16 mouse cellular contexts compared by ENCODE assay signal in the genomic region with DNA sequence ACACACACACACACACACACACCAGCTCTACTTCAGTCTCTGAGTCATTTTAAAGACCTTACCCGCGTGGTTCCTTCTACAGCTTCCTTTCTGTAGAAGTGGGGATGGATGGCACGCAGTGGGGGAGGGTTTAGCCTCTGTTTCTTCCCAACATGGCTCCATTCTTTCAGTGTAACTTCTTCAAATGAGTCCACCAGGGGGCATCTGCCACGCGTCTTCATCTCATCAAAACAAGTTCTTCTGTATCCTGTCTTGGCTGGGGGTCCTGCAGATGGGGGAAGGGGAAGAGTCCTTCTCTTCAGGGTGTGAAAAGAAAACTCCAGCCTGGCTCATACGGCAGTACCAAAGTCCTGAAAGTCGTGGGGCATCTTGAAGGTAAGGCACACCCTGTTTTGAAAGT. TPM values are rescaled to one million over a fixed set of nuclear protein-coding genes. Genes with fewer than 3 reads are reported as not detected.
A peak's percentile ranks its signal among the peaks of the same experiment; 100 is the strongest.
DNase-seq lines count a peak whose midpoint lies in the region; ATAC-seq and TF ChIP-seq lines count a peak whose summit lies in the region.
"Had no signal": no experiment of that assay in that cellular context is flagged by ENCODE, and none has a peak within 500 bp of the region (broad histone marks: within the 10 kb centered on the region; RNA-seq: fewer than 3 reads in every experiment).

No protein-coding gene starts in this region.

- no peak for DNase-seq in intestine, embryonic 14.5 days (ENCODE audit: low spot score)
- DNase-seq in lung, postnatal 10 days, result peak; percentile 28
- DNase-seq in lung, adult 2 months, result no peak
- DNase-seq in thymus, postnatal 14 days, result peak; percentile 55
- DNase-seq in cerebellum, adult 8-10 months, result no peak
- no peak for DNase-seq in layer of hippocampus, adult 9-11 months
- DNase-seq: adrenal gland, adult 8-10 months; cerebellum, adult 11-12 months had no signal

- peaks cover 21% of the 10 kb centered on the region; the same call in 1 of the 2 replicates for H3K4me1 ChIP-seq in intestine, embryonic 14.5 days (replicated peaks; ENCODE audit: control insufficient read depth, insufficient read depth, low read length)
- peaks cover 12% of the 10 kb centered on the region; the same call in 1 of the 2 replicates for H3K4me1 ChIP-seq in intestine, embryonic 16.5 days (ENCODE audit: control insufficient read depth, insufficient read depth, low read length)
- H3K4me1 ChIP-seq in lung, adult 2 months (ENCODE audit: control insufficient read depth, insufficient read depth, low read length), result no peaks in the 10 kb centered on the region
- H3K4me1 ChIP-seq in bone marrow macrophage, adult 2 months (ENCODE audit: control insufficient read depth, insufficient read depth, low read length), result peaks cover 28% of the 10 kb centered on the region
- H3K4me1 ChIP-seq: heart, embryonic 12.5 days; liver, embryonic 15.5 days had no signal

- H3K27ac ChIP-seq in intestine, embryonic 14.5 days (ENCODE audit: low read depth), result 0 out of 2 replicates have a peak overlapping the region, but pooled peaks have one; percentile 29
- H3K27ac ChIP-seq in intestine, embryonic 16.5 days (ENCODE audit: low read length), result no peak overlapping the region
- peak overlapping the region; percentile 46 for H3K27ac ChIP-seq in bone marrow macrophage, adult 2 months (ENCODE audit: insufficient read depth, low read depth, low read length)
- H3K27ac ChIP-seq: embryonic facial prominence, embryonic 12.5 days; left cerebral cortex, adult 2 months; liver, embryonic 15.5 days had no signal

- no peak overlapping the region for H3K9ac ChIP-seq in intestine, embryonic 14.5 days (ENCODE audit: low read length)
- H3K9ac ChIP-seq in intestine, embryonic 16.5 days (ENCODE audit: low read depth, low read length), result no peak overlapping the region
- H3K9ac ChIP-seq: embryonic facial prominence, embryonic 12.5 days; heart, embryonic 12.5 days; liver, embryonic 15.5 days had no signal

- no peak for ATAC-seq in intestine, embryonic 14.5 days (replicated peaks; ENCODE audit: low FRiP score, low TSS enrichment, low read depth)
- ATAC-seq in intestine, embryonic 16.5 days, result no peak

- H3K4me2 ChIP-seq in intestine, embryonic 14.5 days (ENCODE audit: low read length), result no peak overlapping the region
- H3K4me2 ChIP-seq in intestine, embryonic 16.5 days (ENCODE audit: low read depth, low read length), result no peak overlapping the region
- H3K4me2 ChIP-seq: embryonic facial prominence, embryonic 12.5 days; heart, embryonic 12.5 days; liver, embryonic 15.5 days had no signal

- WGBS in intestine, embryonic 14.5 days, result 47% methylated on average over 7 of the region's 7 CpGs
- WGBS in intestine, embryonic 16.5 days, result 44% methylated on average over 7 of the region's 7 CpGs
- WGBS in lung, adult 2 months, result 46% methylated on average over 7 of the region's 7 CpGs

- peaks cover 3% of the 10 kb centered on the region; the same call in 1 of the 2 replicates for H3K9me3 ChIP-seq in intestine, embryonic 14.5 days (ENCODE audit: control insufficient read depth, low read length)
- H3K9me3 ChIP-seq in intestine, embryonic 16.5 days (ENCODE audit: control insufficient read depth, low read length), result no peaks in the 10 kb centered on the region
- H3K9me3 ChIP-seq: embryonic facial prominence, embryonic 12.5 days; heart, embryonic 12.5 days; liver, embryonic 15.5 days had no signal

- no peak for TF ChIP-seq CTCF in lung, adult 2 months (IDR thresholded peaks at IDR 0.05; ENCODE audit: insufficient read depth, low read length)
- TF ChIP-seq CTCF in bone marrow macrophage, adult 2 months (IDR thresholded peaks at IDR 0.05; ENCODE audit: low read depth, low read length), result peak; percentile 51; the same call in 1 of the 2 replicates

- no peaks in the 10 kb centered on the region for H3K36me3 ChIP-seq in intestine, embryonic 14.5 days (ENCODE audit: control insufficient read depth, insufficient read depth, low read length)
- no peaks in the 10 kb centered on the region for H3K36me3 ChIP-seq in intestine, embryonic 16.5 days (ENCODE audit: control insufficient read depth, insufficient read depth, low read length)
- H3K36me3 ChIP-seq: embryonic facial prominence, embryonic 12.5 days; heart, embryonic 12.5 days; liver, embryonic 15.5 days had no signal

- no peak for TF ChIP-seq POLR2A in lung, adult 2 months (IDR thresholded peaks at IDR 0.05; ENCODE audit: borderline replicate concordance, extremely low read depth, low read depth, low read length)
- TF ChIP-seq POLR2A in bone marrow macrophage, adult 2 months (IDR thresholded peaks at IDR 0.05; ENCODE audit: borderline replicate concordance, low read depth, low read length), result no peak

- no peaks in the 10 kb centered on the region for H3K27me3 ChIP-seq in intestine, embryonic 14.5 days (replicated peaks; ENCODE audit: control insufficient read depth, insufficient read depth, low read length)
- no peaks in the 10 kb centered on the region for H3K27me3 ChIP-seq in intestine, embryonic 16.5 days (replicated peaks; ENCODE audit: control insufficient read depth, insufficient read depth, low read length)
- H3K27me3 ChIP-seq: embryonic facial prominence, embryonic 12.5 days; heart, embryonic 12.5 days had no signal

- H3K4me3 ChIP-seq in intestine, embryonic 14.5 days (ENCODE audit: low read depth, low read length), result no peak overlapping the region
- no peak overlapping the region for H3K4me3 ChIP-seq in intestine, embryonic 16.5 days (ENCODE audit: low read length)
- no peak overlapping the region for H3K4me3 ChIP-seq in lung, adult 2 months (replicated peaks; ENCODE audit: extremely low read depth, low read depth, low read length)
- H3K4me3 ChIP-seq in bone marrow macrophage, adult 2 months (ENCODE audit: insufficient read depth, low read length), result no peak overlapping the region
- H3K4me3 ChIP-seq: embryonic facial prominence, embryonic 12.5 days; heart, embryonic 12.5 days; left cerebral cortex, adult 2 months; liver, embryonic 15.5 days; myocyte had no signal

RNA-seq across cellular contexts. Expression of a gene that starts 0.3 kb away (rescaled TPM):
- 0.89 and 1.1 TPM in 2 replicates for polyA plus RNA-seq in intestine, embryonic 14.5 days (2014; fragmentation: Nextera tagmentation; extraction: Ambion mirVana)
- polyA plus RNA-seq in intestine, embryonic 16.5 days (2015; fragmentation: Nextera tagmentation; extraction: Ambion mirVana), result 0.42 and 0.50 TPM in 2 replicates
- polyA plus RNA-seq in lung, adult 2 months (2012; rRNA removed), result not detected in 2 replicates
- not detected in 2 replicates for polyA plus RNA-seq in bone marrow macrophage, adult 2 months (2012; ENCODE audit: insufficient read depth, insufficient read length, missing spikeins)
- polyA plus RNA-seq: frontal cortex, adult 2 months; heart, embryonic 12.5 days; liver, embryonic 15.5 days; myocyte had no signal

RNA-seq across cellular contexts. Expression of a gene that starts 26.7 kb away (rescaled TPM):
- polyA plus RNA-seq in intestine, embryonic 14.5 days (2014; fragmentation: Nextera tagmentation; extraction: Ambion mirVana), result 19.9 and 21.1 TPM in 2 replicates
- 11.3 and 11.6 TPM in 2 replicates for polyA plus RNA-seq in intestine, embryonic 16.5 days (2015; fragmentation: Nextera tagmentation; extraction: Ambion mirVana)
- polyA plus RNA-seq in lung, adult 2 months (2012; rRNA removed), result 38.4 and 41.1 TPM in 2 replicates
- 186 and 188 TPM in 2 replicates for polyA plus RNA-seq in bone marrow macrophage, adult 2 months (2012; ENCODE audit: insufficient read depth, insufficient read length, missing spikeins)

RNA-seq across cellular contexts. Expression of a gene that starts 37.6 kb away (rescaled TPM):
- polyA plus RNA-seq in intestine, embryonic 14.5 days (2014; fragmentation: Nextera tagmentation; extraction: Ambion mirVana), result 0.20 TPM in 1 of 2 replicates, not detected in the other
- polyA plus RNA-seq in intestine, embryonic 16.5 days (2015; fragmentation: Nextera tagmentation; extraction: Ambion mirVana), result not detected in 2 replicates
- 0.15 TPM in 2 replicates for polyA plus RNA-seq in lung, adult 2 months (2012; rRNA removed)
- not detected in 2 replicates for polyA plus RNA-seq in bone marrow macrophage, adult 2 months (2012; ENCODE audit: insufficient read depth, insufficient read length, missing spikeins)
- polyA plus RNA-seq: heart, embryonic 12.5 days; liver, embryonic 15.5 days had no signal

RNA-seq across cellular contexts. Expression of a gene that starts 50.3 kb away (rescaled TPM):
- polyA plus RNA-seq in intestine, embryonic 14.5 days (2014; fragmentation: Nextera tagmentation; extraction: Ambion mirVana), result 25.2 and 26.0 TPM in 2 replicates
- polyA plus RNA-seq in intestine, embryonic 16.5 days (2015; fragmentation: Nextera tagmentation; extraction: Ambion mirVana), result 14.4 and 16.0 TPM in 2 replicates
- polyA plus RNA-seq in lung, adult 2 months (2012; rRNA removed), result 0.11 and 0.51 TPM in 2 replicates
- 4.1 and 7.5 TPM in 2 replicates for polyA plus RNA-seq in bone marrow macrophage, adult 2 months (2012; ENCODE audit: insufficient read depth, insufficient read length, missing spikeins)

RNA-seq across cellular contexts. Expression of a gene that starts 50.5 kb away (rescaled TPM):
- polyA plus RNA-seq in intestine, embryonic 14.5 days (2014; fragmentation: Nextera tagmentation; extraction: Ambion mirVana), result 137 and 142 TPM in 2 replicates
- 141 and 151 TPM in 2 replicates for polyA plus RNA-seq in intestine, embryonic 16.5 days (2015; fragmentation: Nextera tagmentation; extraction: Ambion mirVana)
- 32.8 and 34.7 TPM in 2 replicates for polyA plus RNA-seq in lung, adult 2 months (2012; rRNA removed)
- 65.1 and 74.4 TPM in 2 replicates for polyA plus RNA-seq in bone marrow macrophage, adult 2 months (2012; ENCODE audit: insufficient read depth, insufficient read length, missing spikeins)

Comparison
In these comparisons a context has a peak if more than half of its experiments do, and no peak if none do; other contexts are left out.
1. DNase-seq: peak in lung, postnatal 10 days (single experiment) and thymus, postnatal 14 days (single experiment); none in intestine, embryonic 14.5 days (single experiment), lung, adult 2 months (single experiment), cerebellum, adult 8-10 months (single experiment) and layer of hippocampus, adult 9-11 months (single experiment).